Mouse (Mus musculus) thymus, adult 2 months (tissue): ENCODE measurements around the gene Nos1ap. TPM values are rescaled to one million over a fixed set of nuclear protein-coding genes. Genes with fewer than 3 reads are reported as not detected.

Experiments used
- DNase-seq: peaks from one replicate; pipeline ENCODE4 v3.0.0; 2021
- H3K27ac ChIP-seq: fragments of 200-500 bp; 2 replicates; pipeline ENCODE4 v1.5.1; 2012; ENCODE audit warnings: low read length, control low read depth; ENCODE audit not compliant: control insufficient read depth, insufficient read depth
- H3K27me3 ChIP-seq: fragments of 200-500 bp; 2 replicates; pipeline ENCODE4 v1.6.1; 2012; ENCODE audit warnings: mild to moderate bottlenecking, low read length, moderate library complexity, mixed read lengths; ENCODE audit not compliant: control insufficient read depth, insufficient read depth
- H3K36me3 ChIP-seq: fragments of 200-500 bp; 2 replicates; pipeline ENCODE4 v1.6.1; 2012; ENCODE audit warnings: mild to moderate bottlenecking, low read length, moderate library complexity; ENCODE audit not compliant: control insufficient read depth, insufficient read depth
- H3K4me1 ChIP-seq: fragments of 200-500 bp; replicated peaks from 2 replicates; pipeline ENCODE4 v1.6.1; 2012; ENCODE audit warnings: low read length; ENCODE audit not compliant: control insufficient read depth, insufficient read depth
- H3K4me3 ChIP-seq: fragments of 200-500 bp; 2 replicates; pipeline ENCODE4 v1.5.1; 2012; ENCODE audit warnings: mild to moderate bottlenecking, low read length, control low read depth, moderate library complexity; ENCODE audit not compliant: control insufficient read depth, insufficient read depth
- CTCF ChIP-seq: fragments of 200-500 bp; IDR thresholded peaks from 2 replicates; pipeline ENCODE4 v1.5.1; 2012; ENCODE audit warnings: mild to moderate bottlenecking, control low read depth, low read length, moderate library complexity, borderline replicate concordance; ENCODE audit not compliant: control insufficient read depth, poor library complexity, insufficient read depth; ENCODE audit errors: extremely low read depth
- POLR2A ChIP-seq: fragments of 200-500 bp; IDR thresholded peaks from 2 replicates; pipeline ENCODE4 v1.6.1; 2012; ENCODE audit warnings: mild to moderate bottlenecking, low read length, control low read depth, moderate library complexity; ENCODE audit not compliant: control insufficient read depth, poor library complexity, insufficient read depth; ENCODE audit errors: extremely low read depth
- WGBS: fragments of 180-500 bp; shearing (Covaris S2); methylation state at CpG from one replicate; pipeline ENCODE4 v1.1.7; 2018; 5-methylcytosine and 5-hydroxymethylcytosine counted together
- polyA plus RNA-seq: library from polyadenylated mRNA; depleted of rRNA; stranded (reverse); fragments of >200 nt; gene quantifications from 2 replicates; pipeline ENCODE4 v1.2.3, GENCODE M21; 2012

Gene Nos1ap
- polyA plus RNA-seq, 1 experiment, result 3.3 TPM

DNA sequence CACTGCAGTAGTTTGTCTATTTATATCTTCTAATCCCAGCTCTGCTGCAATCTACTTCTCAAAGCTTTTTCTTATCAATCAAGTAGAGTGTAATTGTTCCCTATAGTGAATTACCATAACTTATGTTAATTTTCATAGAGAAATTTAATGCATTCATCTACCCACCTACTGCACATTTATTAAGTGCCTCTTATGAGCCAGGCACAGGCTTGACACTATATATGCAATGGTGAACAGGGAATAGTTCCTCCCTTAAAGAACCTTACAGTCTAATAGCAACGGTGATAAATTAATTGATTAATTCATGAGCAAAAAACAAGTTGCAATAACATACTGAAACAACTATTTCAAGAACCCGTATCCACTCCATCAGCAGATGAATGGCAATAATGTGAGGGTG is 215.9 kb downstream of the Nos1ap start:
- DNase-seq, result no peak
- WGBS, result 98% methylated on average over 2 of the region's 2 CpGs
- Histone ChIP-seq H3K27me3 (no peaks in the 10 kb centered on the region), H3K27ac (no peak overlapping the region), H3K4me1 (no peaks in the 10 kb centered on the region), H3K4me3 (no peak overlapping the region), H3K36me3 (no peaks in the 10 kb centered on the region)
- TF ChIP-seq POLR2A, result no peak
- no peak for TF ChIP-seq CTCF

DNA sequence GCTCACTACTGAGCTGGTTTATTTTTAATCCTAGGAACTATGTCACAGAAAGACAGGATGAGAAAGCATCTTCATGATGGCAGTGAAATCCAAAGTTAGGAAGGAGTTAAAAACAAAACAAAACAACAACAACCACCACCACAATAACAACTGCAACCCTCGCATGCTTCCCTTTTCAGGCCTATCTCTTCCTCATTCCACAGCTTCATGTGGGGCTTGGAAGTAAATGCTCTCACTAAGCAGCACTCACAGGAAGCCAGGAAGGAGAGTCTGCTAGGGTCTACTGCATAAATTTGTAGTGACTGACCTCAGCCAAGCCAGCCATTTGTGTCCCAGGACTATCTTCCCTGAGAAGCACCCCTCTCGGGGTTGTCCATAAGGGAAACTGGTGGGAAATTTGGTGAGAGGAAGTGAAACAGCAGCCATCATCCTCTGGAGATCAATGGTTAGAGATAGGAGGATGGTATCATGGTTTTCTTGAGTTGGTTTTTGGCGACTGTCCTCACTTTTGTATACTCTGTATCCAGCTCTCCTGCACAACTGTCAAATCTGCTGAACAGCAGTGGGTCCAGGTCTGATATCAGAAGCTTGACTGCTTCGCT is 218.4 kb downstream of the Nos1ap start:
- Histone ChIP-seq H3K27me3 (no peaks in the 10 kb centered on the region), H3K36me3 (no peaks in the 10 kb centered on the region), H3K27ac (no peak overlapping the region), H3K4me1 (no peaks in the 10 kb centered on the region), H3K4me3 (no peak overlapping the region)
- 90% methylated on average over 4 of the region's 4 CpGs for WGBS
- TF ChIP-seq POLR2A, result no peak
- TF ChIP-seq CTCF, result no peak
- no peak for DNase-seq

DNA sequence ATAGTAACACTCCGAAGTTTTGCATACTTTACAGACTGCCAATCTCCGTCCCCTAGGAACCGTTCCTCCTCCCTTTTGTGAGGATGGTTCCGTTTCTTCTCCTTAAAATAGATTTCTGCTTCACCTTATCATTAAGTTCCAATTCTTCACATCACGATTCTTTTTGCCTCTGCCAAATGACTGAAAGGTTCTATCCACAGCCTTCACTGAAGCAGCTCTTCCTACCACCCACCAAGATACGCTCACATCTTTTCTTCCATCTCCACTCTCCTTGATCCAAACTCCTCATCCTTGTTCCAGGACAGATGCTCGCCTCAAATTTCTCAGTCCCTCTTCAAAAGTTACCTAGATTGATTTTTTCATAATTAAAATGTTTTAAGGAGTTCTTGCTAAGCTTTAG is 220.8 kb downstream of the Nos1ap start:
- 96% methylated on average over 7 of the region's 7 CpGs for WGBS

DNA sequence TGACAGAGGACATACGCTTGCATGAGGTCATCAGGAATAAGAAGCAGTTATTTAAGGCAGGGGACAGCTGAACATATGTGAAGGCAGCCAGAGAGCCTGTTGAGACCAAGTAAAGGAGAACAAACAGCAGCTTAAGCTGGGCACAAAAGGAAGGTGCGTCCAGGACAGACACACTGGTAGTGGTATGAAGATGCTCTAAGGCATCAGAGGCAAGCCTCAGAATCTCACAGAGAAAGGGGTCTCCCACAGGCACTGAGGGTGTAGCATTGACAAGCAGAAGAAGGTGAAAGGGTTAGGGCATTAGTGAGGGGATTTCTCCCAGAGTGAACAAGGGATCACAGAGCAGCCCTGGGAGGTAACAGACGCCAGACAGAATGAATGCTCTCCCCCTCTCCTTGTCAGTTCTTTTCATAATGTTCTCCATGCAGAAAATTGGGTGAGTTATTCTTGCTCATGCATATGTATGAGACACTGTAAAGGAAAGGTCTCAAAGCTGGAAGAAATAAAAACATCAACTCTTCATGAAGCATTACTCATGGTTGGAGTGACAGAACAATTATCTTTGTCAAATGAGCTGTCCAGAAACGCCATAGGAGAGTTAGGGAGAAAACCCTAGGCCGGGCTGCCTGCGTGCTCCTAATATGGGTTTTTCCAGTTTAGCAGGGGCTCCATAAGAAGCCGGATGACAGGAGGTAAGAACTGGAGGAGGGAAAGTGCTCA is 222.5 kb downstream of the Nos1ap start:
- whole genome bisulfite sequencing, result 93% methylated on average over 7 of the region's 7 CpGs
- no peak overlapping the region for H3K4me3 ChIP-seq
- H3K4me1 ChIP-seq, result no peaks in the 10 kb centered on the region
- no peaks in the 10 kb centered on the region for H3K27me3 ChIP-seq
- no peak overlapping the region for H3K27ac ChIP-seq
- DNase-seq, result no peak
- no peak for TF ChIP-seq CTCF
- TF ChIP-seq POLR2A, result no peak
- H3K36me3 ChIP-seq, result no peaks in the 10 kb centered on the region

More for the DNA sequence above, 220.8 kb downstream of the Nos1ap start:
- TF ChIP-seq POLR2A (no peak), CTCF (no peak)
- Histone ChIP-seq H3K27me3 (no peaks in the 10 kb centered on the region), H3K4me3 (no peak overlapping the region), H3K27ac (no peak overlapping the region), H3K4me1 (no peaks in the 10 kb centered on the region), H3K36me3 (no peaks in the 10 kb centered on the region)
- DNase-seq, result no peak

DNA sequence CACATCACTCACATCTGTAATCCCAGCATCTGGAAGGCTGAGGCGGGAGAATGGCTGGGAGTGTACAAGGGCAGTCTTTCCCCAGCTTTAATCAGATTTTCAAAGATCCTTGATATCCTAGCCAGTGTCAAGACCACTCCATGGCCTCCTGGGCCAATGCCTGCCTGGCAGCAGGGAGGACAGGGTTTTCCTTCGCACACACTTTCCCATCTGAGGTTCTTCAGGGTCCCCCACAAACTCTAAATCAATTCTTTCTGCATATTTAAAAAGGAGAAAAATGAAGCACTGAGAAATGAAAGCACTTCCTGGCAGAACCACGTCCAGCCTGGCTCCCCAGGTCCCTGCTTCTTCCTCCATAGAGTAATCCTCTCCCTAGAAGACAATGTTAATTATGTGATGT is 225.9 kb downstream of the Nos1ap start:
- no peaks in the 10 kb centered on the region for H3K4me1 ChIP-seq
- DNase-seq, result no peak
- 86% methylated on average over 3 of the region's 3 CpGs for WGBS
- H3K27ac ChIP-seq, result no peak overlapping the region
- no peaks in the 10 kb centered on the region for H3K27me3 ChIP-seq
- no peaks in the 10 kb centered on the region for H3K36me3 ChIP-seq
- TF ChIP-seq POLR2A (no peak), CTCF (no peak)
- no peak overlapping the region for H3K4me3 ChIP-seq

DNA sequence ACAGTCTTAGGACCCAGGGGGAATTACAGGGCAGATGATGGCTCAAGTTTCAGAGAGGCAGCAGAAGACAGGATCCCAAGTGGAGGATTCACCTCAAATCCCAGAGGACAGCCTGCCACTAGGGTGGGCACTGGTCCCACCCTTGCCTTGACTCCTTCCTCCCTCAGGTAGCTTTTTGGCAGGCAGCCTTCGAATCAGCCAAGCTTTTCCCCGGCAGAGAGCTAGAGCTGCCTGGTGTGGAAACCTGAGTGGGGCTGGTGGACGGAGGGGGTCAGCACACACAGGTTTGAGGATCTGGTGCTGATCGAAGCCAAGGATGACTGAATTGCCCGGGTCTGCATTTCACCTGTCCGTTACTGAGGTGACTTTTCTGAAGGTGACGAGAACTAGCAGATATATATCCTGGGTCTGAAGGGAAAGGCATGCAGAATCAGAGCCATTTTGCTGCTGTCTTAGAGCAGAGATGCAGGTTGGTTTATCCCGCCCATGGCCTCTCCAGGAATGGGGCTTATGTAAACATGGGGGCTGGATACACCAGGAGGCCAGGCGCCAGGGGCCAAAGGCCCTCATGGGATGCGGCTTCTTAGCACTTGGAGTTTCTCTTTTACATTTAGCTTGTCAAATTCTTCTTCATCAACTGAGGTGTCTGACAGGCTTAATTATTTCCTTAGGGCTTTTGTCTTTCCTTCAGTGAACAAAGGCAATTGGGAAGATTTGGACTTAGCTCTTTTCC is 229.3 kb downstream of the Nos1ap start:
- no peak for DNase-seq
- H3K36me3 ChIP-seq, result no peaks in the 10 kb centered on the region
- H3K27ac ChIP-seq, result no peak overlapping the region
- no peaks in the 10 kb centered on the region for H3K4me1 ChIP-seq
- WGBS, result 95% methylated on average over 10 of the region's 10 CpGs
- TF ChIP-seq POLR2A (no peak), CTCF (no peak)
- no peaks in the 10 kb centered on the region for H3K27me3 ChIP-seq
- H3K4me3 ChIP-seq, result no peak overlapping the region

DNA sequence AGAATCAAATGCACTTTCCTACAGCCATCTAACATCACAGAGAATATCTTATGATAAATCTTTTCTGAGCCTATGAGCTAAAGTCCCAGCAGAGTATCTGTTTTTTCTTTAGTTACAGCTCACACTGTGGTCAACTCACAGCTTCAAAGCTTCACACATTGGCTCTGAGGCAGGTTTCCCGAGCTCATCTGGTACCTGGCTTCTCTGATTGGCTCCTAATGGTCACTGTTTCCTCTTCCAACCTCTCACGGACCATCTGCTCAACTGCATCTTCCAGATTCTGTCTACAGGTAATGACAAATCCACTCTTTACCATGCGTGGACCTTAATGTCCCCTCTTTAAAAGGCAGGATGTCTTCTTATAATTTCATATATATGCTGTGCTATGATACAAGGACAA is 236.3 kb downstream of the Nos1ap start:
- Histone ChIP-seq H3K36me3 (no peaks in the 10 kb centered on the region), H3K4me3 (no peak overlapping the region), H3K27me3 (no peaks in the 10 kb centered on the region), H3K27ac (no peak overlapping the region), H3K4me1 (no peaks in the 10 kb centered on the region)
- 81% methylated on average over 3 of the region's 3 CpGs for WGBS
- DNase-seq, result no peak
- TF ChIP-seq CTCF (no peak), POLR2A (no peak)
